ENCODE assay signal across 21 mouse cellular contexts in genomic region chr2:59353821-59354220, GRCm38 (mm10).
DNase-seq lines count a peak whose midpoint lies in the region; ATAC-seq and TF ChIP-seq lines count a peak whose summit lies in the region.
"Had no signal": no experiment of that assay in that cellular context is flagged by ENCODE, and none has a peak within 500 bp of the region (broad histone marks: within the 10 kb centered on the region; RNA-seq: fewer than 3 reads in every experiment).

No protein-coding gene starts in this region.

- DNase-seq in lung, adult 2 months, result no peak
- DNase-seq in brain, embryonic 14.5 days (ENCODE audit: low read depth), result peak; percentile 35
- no peak for DNase-seq in liver, postnatal 0 days
- DNase-seq in kidney, postnatal 4 days, result no peak
- no peak for DNase-seq in gastrocnemius, postnatal 10 days
- no peak for DNase-seq in hindbrain, embryonic 14.5 days (ENCODE audit: low spot score)
- DNase-seq: adrenal gland, postnatal 36 days; cerebellum, adult 9-10 months; forebrain, postnatal 0 days; heart, adult 18-20 months; spleen, adult 18-20 months had no signal

- peak overlapping the region; percentile 41 for H3K27ac ChIP-seq in lung, embryonic 15.5 days
- H3K27ac ChIP-seq in liver, postnatal 0 days (ENCODE audit: low read depth), result peak overlapping the region; percentile 76
- peak overlapping the region; percentile 15; the same call in 1 of the 2 replicates for H3K27ac ChIP-seq in stomach, embryonic 14.5 days (ENCODE audit: low read length)
- no peak overlapping the region for H3K27ac ChIP-seq in hindbrain, embryonic 14.5 days
- H3K27ac ChIP-seq: heart, embryonic 15.5 days; intestine, embryonic 15.5 days; kidney, embryonic 15.5 days; left cerebral cortex, adult 2 months; limb, embryonic 10.5 days; macrophage; midbrain, embryonic 15.5 days had no signal

- no peak overlapping the region for H3K4me3 ChIP-seq in lung, embryonic 15.5 days
- H3K4me3 ChIP-seq in lung, adult 2 months (replicated peaks; ENCODE audit: extremely low read depth, low read depth, low read length), result no peak overlapping the region
- H3K4me3 ChIP-seq in liver, postnatal 0 days (ENCODE audit: low read depth, low read length), result no peak overlapping the region
- H3K4me3 ChIP-seq in stomach, embryonic 14.5 days (ENCODE audit: low read depth, low read length), result no peak overlapping the region
- no peak overlapping the region for H3K4me3 ChIP-seq in hindbrain, embryonic 14.5 days (replicated peaks; ENCODE audit: low read length)
- H3K4me3 ChIP-seq: heart, embryonic 15.5 days; intestine, embryonic 15.5 days; kidney, embryonic 15.5 days; left cerebral cortex, adult 2 months; limb, embryonic 10.5 days; midbrain, embryonic 15.5 days had no signal

- H3K4me2 ChIP-seq in lung, embryonic 15.5 days, result no peak overlapping the region
- peak overlapping the region; percentile 47 for H3K4me2 ChIP-seq in liver, postnatal 0 days (ENCODE audit: low read depth, low read length)
- H3K4me2 ChIP-seq in stomach, embryonic 14.5 days (replicated peaks; ENCODE audit: low read depth, low read length), result no peak overlapping the region
- H3K4me2 ChIP-seq in hindbrain, embryonic 14.5 days (replicated peaks), result no peak overlapping the region
- H3K4me2 ChIP-seq: heart, embryonic 15.5 days; intestine, embryonic 15.5 days; kidney, embryonic 15.5 days; midbrain, embryonic 15.5 days had no signal

- H3K4me1 ChIP-seq in lung, embryonic 15.5 days, result no peaks in the 10 kb centered on the region
- H3K4me1 ChIP-seq in lung, adult 2 months (ENCODE audit: control insufficient read depth, insufficient read depth, low read length), result peaks cover 2% of the 10 kb centered on the region; the same call in 1 of the 2 replicates
- H3K4me1 ChIP-seq in liver, postnatal 0 days (ENCODE audit: insufficient read depth), result no peaks in the 10 kb centered on the region
- H3K4me1 ChIP-seq in stomach, embryonic 14.5 days (ENCODE audit: control insufficient read depth, insufficient read depth, low read length), result peaks cover 6% of the 10 kb centered on the region; the same call in 1 of the 2 replicates
- 0 out of 2 replicates have a peak, but pooled peaks cover 6% of the 10 kb centered on the region for H3K4me1 ChIP-seq in hindbrain, embryonic 14.5 days (replicated peaks; ENCODE audit: control insufficient read depth, insufficient read depth, low read length)
- H3K4me1 ChIP-seq: heart, embryonic 15.5 days; kidney, embryonic 15.5 days; limb, embryonic 10.5 days had no signal

- no peak for ATAC-seq in lung, embryonic 15.5 days (ENCODE audit: borderline replicate concordance, extremely low read depth, low FRiP score, low TSS enrichment)
- peak; percentile 82 for ATAC-seq in liver, postnatal 0 days
- ATAC-seq in stomach, embryonic 14.5 days (ENCODE audit: insufficient number of reproducible peaks, insufficient read depth, low FRiP score, low read depth), result no peak; the same call in 1 of the 2 replicates
- ATAC-seq in hindbrain, embryonic 14.5 days (ENCODE audit: low FRiP score), result no peak
- ATAC-seq: forebrain, postnatal 0 days; intestine, embryonic 15.5 days; midbrain, embryonic 15.5 days; Patski had no signal

- no peaks in the 10 kb centered on the region for H3K9me3 ChIP-seq in lung, embryonic 15.5 days
- no peaks in the 10 kb centered on the region for H3K9me3 ChIP-seq in liver, postnatal 0 days (ENCODE audit: low read length)
- no peaks in the 10 kb centered on the region for H3K9me3 ChIP-seq in stomach, embryonic 14.5 days (ENCODE audit: control insufficient read depth, low read depth, low read length)
- H3K9me3 ChIP-seq in hindbrain, embryonic 14.5 days (ENCODE audit: control insufficient read depth, low read length), result no peaks in the 10 kb centered on the region
- H3K9me3 ChIP-seq: heart, embryonic 15.5 days; intestine, embryonic 15.5 days; kidney, embryonic 15.5 days; limb, embryonic 10.5 days; midbrain, embryonic 15.5 days had no signal

- H3K9ac ChIP-seq in lung, embryonic 15.5 days, result no peak overlapping the region
- no peak overlapping the region for H3K9ac ChIP-seq in liver, postnatal 0 days (replicated peaks)
- H3K9ac ChIP-seq in stomach, embryonic 14.5 days (replicated peaks; ENCODE audit: low read depth, low read length), result no peak overlapping the region
- no peak overlapping the region for H3K9ac ChIP-seq in hindbrain, embryonic 14.5 days
- H3K9ac ChIP-seq: forebrain, postnatal 0 days; heart, embryonic 15.5 days; intestine, embryonic 15.5 days; kidney, embryonic 15.5 days; midbrain, embryonic 15.5 days had no signal

- TF ChIP-seq POLR2A in lung, adult 2 months (IDR thresholded peaks at IDR 0.05; ENCODE audit: borderline replicate concordance, extremely low read depth, low read depth, low read length), result no peak
- no peak for TF ChIP-seq POLR2A in brain, embryonic 14.5 days (IDR thresholded peaks at IDR 0.05; ENCODE audit: borderline replicate concordance, extremely low read depth, insufficient read depth, insufficient read length, poor library complexity, severe bottlenecking)

- no peaks in the 10 kb centered on the region for H3K27me3 ChIP-seq in lung, embryonic 15.5 days
- no peaks in the 10 kb centered on the region for H3K27me3 ChIP-seq in liver, postnatal 0 days (ENCODE audit: insufficient read depth, low read length)
- no peaks in the 10 kb centered on the region for H3K27me3 ChIP-seq in stomach, embryonic 14.5 days (ENCODE audit: control insufficient read depth, insufficient read depth, low read length)
- no peaks in the 10 kb centered on the region for H3K27me3 ChIP-seq in hindbrain, embryonic 14.5 days (ENCODE audit: control insufficient read depth, insufficient read depth, low read length)
- H3K27me3 ChIP-seq: heart, embryonic 15.5 days; intestine, embryonic 15.5 days; kidney, embryonic 15.5 days; midbrain, embryonic 15.5 days; Patski had no signal

- peaks cover 22% of the 10 kb centered on the region for H3K36me3 ChIP-seq in lung, embryonic 15.5 days
- H3K36me3 ChIP-seq in liver, postnatal 0 days (replicated peaks; ENCODE audit: insufficient read depth, low read length), result peaks cover 7% of the 10 kb centered on the region
- H3K36me3 ChIP-seq in stomach, embryonic 14.5 days (ENCODE audit: control insufficient read depth, insufficient read depth, low read length), result no peaks in the 10 kb centered on the region; the same call in 1 of the 2 replicates
- H3K36me3 ChIP-seq in hindbrain, embryonic 14.5 days (replicated peaks; ENCODE audit: control insufficient read depth, insufficient read depth), result peaks cover 23% of the 10 kb centered on the region
- H3K36me3 ChIP-seq: midbrain, embryonic 15.5 days had no signal

- no peak for TF ChIP-seq EP300 in liver, postnatal 0 days (IDR thresholded peaks at IDR 0.05; ENCODE audit: low read depth)

- no peak for TF ChIP-seq CTCF in lung, adult 2 months (IDR thresholded peaks at IDR 0.05; ENCODE audit: insufficient read depth, low read length)
- no peak for TF ChIP-seq CTCF in brain, embryonic 14.5 days (IDR thresholded peaks at IDR 0.05; ENCODE audit: borderline replicate concordance, extremely low read depth, insufficient read depth, insufficient read length)
- TF ChIP-seq CTCF in liver, postnatal 0 days (IDR thresholded peaks at IDR 0.05; ENCODE audit: low read depth), result no peak

- WGBS in lung, embryonic 15.5 days, result 43% methylated on average over 3 of the region's 3 CpGs
- 51% methylated on average over 3 of the region's 3 CpGs for WGBS in lung, adult 2 months
- WGBS in liver, postnatal 0 days (ENCODE audit: insufficient replicate concordance), result 57% methylated on average over 3 of the region's 3 CpGs
- WGBS in stomach, embryonic 14.5 days, result 55% methylated on average over 3 of the region's 3 CpGs
- 78% methylated on average over 3 of the region's 3 CpGs for WGBS in hindbrain, embryonic 14.5 days
